Mouse (Mus musculus): ENCODE results near the gene Tcl1. TPM values are rescaled to one million over a fixed set of nuclear protein-coding genes. Genes with fewer than 3 reads are reported as not detected.
"Not testable (repeated sequence)": the region's sequence is repeated elsewhere in the genome, so short reads cannot be mapped to it uniquely, and the experiment has no call there.

Tcl1 gene
- polyA plus RNA-seq, 1 experiment from 2014 or later: not detected

DNA sequence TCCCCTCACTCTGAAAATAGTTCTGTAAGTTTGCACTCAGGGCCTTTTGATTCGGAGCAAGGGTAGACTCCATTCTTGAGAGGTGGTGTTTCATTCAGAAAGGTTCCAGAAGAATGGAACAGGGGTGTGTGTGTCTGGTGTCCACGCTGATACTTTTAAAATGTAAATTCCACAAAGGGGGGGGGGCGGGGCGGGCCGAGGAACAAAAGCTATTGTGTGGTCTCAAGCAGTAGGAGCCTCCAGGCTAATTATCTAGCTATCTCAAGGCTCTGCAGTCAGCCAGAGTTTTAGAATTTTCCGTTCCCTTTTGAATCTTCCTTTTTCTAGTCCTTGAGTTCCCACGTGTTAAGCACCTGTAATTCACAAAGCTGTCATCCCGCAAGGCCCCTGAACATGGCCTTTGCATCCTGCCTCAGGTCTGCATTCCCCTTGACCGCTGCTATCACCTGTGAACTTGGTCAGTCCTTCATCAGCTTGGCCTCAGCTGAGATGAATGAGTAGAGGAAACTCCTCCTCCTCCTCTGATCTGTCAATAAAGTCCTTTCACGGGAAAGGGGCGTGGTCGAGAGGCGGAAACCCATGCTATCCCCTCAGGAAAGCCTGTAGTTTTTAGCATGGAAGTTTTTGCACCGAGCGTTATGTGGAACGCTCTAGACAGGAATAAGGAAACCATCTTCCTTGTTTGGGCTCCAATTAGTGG, 2.2 kb upstream of the Tcl1 start:
- no peaks in the 10 kb centered on the region for H3K9me3 ChIP-seq
- no peak overlapping the region for H3K9ac ChIP-seq
- WGBS: 39% methylated on average over 16 of the region's 16 CpGs

DNA sequence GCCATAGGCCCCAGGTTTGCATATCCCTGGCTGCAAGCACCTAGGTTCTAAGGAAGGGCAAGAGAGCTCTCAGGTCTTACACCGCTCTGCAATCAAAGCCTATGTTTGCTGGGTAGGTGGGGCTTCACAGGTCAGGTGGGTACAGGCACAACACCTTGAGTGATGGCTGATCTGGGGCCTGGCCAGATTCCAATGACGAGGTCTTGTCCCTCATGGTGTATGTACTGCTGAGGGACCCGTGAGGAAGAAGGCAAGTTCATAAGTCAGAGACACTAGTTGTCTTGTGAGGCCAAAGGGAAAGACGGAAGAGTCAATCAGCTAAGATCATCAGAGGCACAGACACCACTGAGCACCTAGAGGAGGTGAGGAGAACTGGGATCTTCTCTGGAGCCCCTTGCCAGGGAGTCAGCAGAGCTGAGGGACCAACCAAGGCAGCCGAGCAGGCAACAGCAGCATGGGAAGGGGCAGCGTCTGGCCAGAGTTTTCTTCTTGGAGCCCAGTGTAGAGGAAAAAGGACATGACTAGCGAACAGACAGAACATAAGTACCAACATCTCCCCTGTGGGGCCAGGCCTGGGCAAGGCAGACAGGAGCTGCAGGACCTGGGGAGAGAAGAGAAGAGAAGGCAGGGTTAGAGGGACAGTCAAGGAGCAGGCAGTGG, 5.4 kb downstream of the Tcl1 start:
- Histone ChIP-seq H3K9ac (no peak overlapping the region), H3K4me3 (no peak overlapping the region), H3K9me3 (no peaks in the 10 kb centered on the region), H3K4me2 (no peak overlapping the region), H3K4me1 (replicated peaks) (no peaks in the 10 kb centered on the region), H3K36me3 (no peaks in the 10 kb centered on the region), H3K27ac (no peak overlapping the region), H3K27me3 (no peaks in the 10 kb centered on the region)
- 91% methylated on average over 7 of the region's 7 CpGs for WGBS
- ATAC-seq (ENCODE audit: low FRiP score): no peak

More for the DNA sequence above, 2.2 kb upstream of the Tcl1 start:
- no peak overlapping the region for H3K4me2 ChIP-seq
- H3K27ac ChIP-seq: no peak overlapping the region
- no peak overlapping the region for H3K4me3 ChIP-seq
- peaks cover 2% of the 10 kb centered on the region; the same call in 1 of the 2 replicates for H3K4me1 ChIP-seq (replicated peaks)
- H3K27me3 ChIP-seq: no peaks in the 10 kb centered on the region
- no peak for ATAC-seq (ENCODE audit: low FRiP score)
- H3K36me3 ChIP-seq: no peaks in the 10 kb centered on the region

DNA sequence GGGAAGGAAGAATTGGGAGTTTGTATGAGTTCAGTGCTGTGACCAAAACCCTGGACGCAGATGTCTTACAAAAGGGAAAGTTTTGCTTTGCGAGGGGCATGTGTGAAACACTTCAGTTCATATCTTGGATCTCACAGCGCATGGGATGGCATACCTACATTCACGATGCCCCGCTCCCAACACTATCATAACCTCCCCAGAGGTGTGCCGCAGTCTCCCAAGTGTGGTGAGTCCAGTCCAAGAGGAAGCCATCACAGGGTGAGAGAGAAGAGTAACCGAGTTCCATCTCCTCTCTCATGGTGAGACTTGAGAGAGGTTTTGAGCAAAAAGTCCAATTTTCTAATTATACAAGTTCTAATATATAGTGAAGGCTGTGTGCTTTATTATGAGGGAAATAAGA, 13.4 kb downstream of the Tcl1 start:
- no peak overlapping the region for H3K9ac ChIP-seq
- no peak overlapping the region for H3K27ac ChIP-seq
- H3K36me3 ChIP-seq: no peaks in the 10 kb centered on the region
- ATAC-seq (ENCODE audit: low FRiP score): no peak
- WGBS: 94% methylated on average over 7 of the region's 7 CpGs
- no peak overlapping the region for H3K4me2 ChIP-seq
- no peaks in the 10 kb centered on the region for H3K4me1 ChIP-seq (replicated peaks)
- H3K27me3 ChIP-seq: no peaks in the 10 kb centered on the region
- no peak overlapping the region for H3K4me3 ChIP-seq
- no peaks in the 10 kb centered on the region for H3K9me3 ChIP-seq

- no peak overlapping the region for H3K4me3 ChIP-seq
- H3K9me3 ChIP-seq: no peaks in the 10 kb centered on the region
- whole genome bisulfite sequencing: 93% methylated on average over 1 of the region's 1 CpGs
These were observed 14.2 kb downstream of the Tcl1 start for GRCm38 (mm10) chr12:105208441-105208840.

DNA sequence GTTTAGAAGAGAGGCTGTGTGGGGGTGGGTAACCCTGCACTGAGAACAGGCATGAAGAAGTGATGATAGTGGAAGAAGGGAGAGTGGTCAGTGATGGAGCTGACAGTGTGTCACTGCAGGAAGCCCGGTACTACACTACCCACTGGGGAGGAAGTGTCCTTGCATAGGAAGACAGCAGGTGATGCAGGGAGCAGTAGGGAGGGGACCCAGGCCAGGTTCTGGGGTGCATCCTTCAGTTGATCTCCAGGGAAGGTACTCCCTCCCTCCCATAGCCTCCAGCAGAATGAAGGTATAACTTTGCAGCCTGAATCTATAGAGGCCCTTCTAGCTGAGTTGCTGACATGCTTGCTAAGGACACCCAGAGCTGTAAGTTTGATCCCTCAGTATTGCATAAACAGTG, 15.5 kb downstream of the Tcl1 start:
- 88% methylated on average over 1 of the region's 1 CpGs for WGBS
- no peaks in the 10 kb centered on the region for H3K9me3 ChIP-seq
- H3K27ac ChIP-seq: no peak overlapping the region
- H3K4me2 ChIP-seq: no peak overlapping the region
- no peak overlapping the region for H3K9ac ChIP-seq
- no peaks in the 10 kb centered on the region for H3K36me3 ChIP-seq
- no peaks in the 10 kb centered on the region for H3K4me1 ChIP-seq (replicated peaks)
- no peak overlapping the region for H3K4me3 ChIP-seq
- ATAC-seq (ENCODE audit: low FRiP score): no peak
- no peaks in the 10 kb centered on the region for H3K27me3 ChIP-seq

More at GRCm38 (mm10) chr12:105208441-105208840, 14.2 kb downstream of the Tcl1 start:
- H3K36me3 ChIP-seq: no peaks in the 10 kb centered on the region
- H3K27me3 ChIP-seq: no peaks in the 10 kb centered on the region
- no peak for ATAC-seq (ENCODE audit: low FRiP score)
- no peak overlapping the region for H3K27ac ChIP-seq
- no peak overlapping the region for H3K9ac ChIP-seq
- no peaks in the 10 kb centered on the region for H3K4me1 ChIP-seq (replicated peaks)
- no peak overlapping the region for H3K4me2 ChIP-seq

DNA sequence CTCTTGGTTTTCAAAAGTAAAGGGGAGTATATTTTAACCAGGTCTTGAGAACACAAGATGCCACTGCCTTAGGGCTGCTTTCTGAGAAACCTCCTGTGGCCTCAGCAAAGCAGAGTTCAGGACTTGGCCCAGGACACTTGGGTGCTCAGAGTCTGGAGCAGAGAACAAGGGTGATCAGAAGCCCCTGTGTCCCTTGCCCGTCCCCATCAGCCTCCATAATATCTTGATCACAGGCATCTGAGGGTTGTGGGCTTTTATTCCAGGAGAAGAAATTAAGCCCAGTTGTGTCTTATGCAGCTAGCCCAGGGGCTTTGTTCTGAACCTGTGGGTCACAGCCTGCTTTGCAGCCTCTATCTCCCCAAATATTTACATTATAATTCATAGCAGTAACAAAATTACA, 20.9 kb downstream of the Tcl1 start, which contains the start of gene Tcl1b4:
Gene Tcl1b4, plus strand, starts transcription at position 301 of the 400 bp plus-strand sequence.
- 91% methylated on average over 1 of the region's 1 CpGs for WGBS
- not testable (repeated sequence) for H3K36me3 ChIP-seq; ATAC-seq (ENCODE audit: low FRiP score); H3K9me3 ChIP-seq; H3K9ac ChIP-seq; H3K27ac ChIP-seq; H3K4me3 ChIP-seq; H3K27me3 ChIP-seq; H3K4me2 ChIP-seq; H3K4me1 ChIP-seq (replicated peaks)

DNA sequence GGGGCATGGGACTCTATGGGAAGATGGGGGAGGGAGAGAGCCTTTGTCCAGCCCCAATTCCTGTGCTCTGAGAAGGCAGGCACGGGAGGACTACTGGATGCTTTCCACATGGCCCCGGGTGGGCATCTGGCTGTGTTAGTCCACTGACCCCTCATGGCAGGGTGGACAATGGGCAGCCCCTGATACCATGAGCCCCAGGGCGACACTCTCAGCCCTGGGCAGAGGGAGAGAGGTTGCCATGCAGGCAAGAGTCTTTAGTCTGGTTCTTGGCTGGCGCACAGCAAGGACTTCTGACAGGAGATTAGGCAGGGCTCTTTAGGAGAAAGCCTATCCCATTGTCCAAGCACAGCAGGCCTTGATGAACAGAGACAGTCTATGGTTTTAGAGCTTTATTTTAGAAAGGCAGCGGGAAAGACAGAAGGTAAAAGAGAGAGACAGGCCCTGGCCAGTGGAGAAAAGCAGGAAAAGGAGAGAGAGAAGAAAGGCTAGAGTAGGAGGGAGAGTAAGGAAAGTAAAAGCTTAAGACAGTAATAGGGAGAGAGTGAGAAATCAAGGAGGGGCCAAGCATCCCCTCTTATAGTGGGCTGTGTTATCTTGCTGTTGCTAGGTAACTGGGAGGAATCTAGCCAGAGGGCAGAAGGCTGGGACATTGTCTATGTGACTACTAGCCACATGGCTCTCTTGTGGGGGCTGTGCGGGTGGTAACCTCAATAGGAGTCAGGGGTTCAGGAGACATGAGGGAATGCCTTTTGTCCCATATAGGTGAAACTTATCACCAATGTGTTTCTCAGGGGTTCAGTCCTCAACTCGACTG, 22.7 kb downstream of the Tcl1 start:
- not testable (repeated sequence) for H3K4me3 ChIP-seq; H3K27ac ChIP-seq; H3K9me3 ChIP-seq; H3K9ac ChIP-seq; H3K36me3 ChIP-seq; H3K4me2 ChIP-seq; H3K27me3 ChIP-seq; H3K4me1 ChIP-seq (replicated peaks); ATAC-seq (ENCODE audit: low FRiP score)
- WGBS: 19% methylated on average over 7 of the region's 7 CpGs

DNA sequence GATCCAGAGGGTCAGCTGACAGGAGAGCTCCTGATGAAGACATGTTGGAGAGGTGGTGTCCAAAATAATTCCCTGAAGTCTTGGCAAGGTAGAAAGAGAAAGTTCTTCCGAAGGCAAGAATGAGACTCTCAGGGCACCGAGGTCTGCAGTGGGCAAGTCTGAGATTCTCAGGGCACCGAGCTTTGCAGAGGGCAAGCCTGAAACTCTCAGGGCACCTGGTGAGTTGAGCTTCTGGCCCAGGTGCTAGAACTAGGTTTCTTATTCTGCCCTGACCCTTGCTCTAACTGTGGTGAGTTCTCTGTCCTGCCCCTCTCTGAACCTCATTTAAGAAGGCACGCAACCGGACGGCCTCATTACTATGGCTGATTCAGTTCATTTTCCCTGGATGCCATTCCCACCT, 31.9 kb downstream of the Tcl1 start, which contains the start of gene Tcl1b3:
Gene Tcl1b3, plus strand, starts transcription at position 301 of the 400 bp plus-strand sequence.
- not testable (repeated sequence) for H3K4me3 ChIP-seq; H3K36me3 ChIP-seq; H3K9me3 ChIP-seq; H3K9ac ChIP-seq; H3K27me3 ChIP-seq; ATAC-seq (ENCODE audit: low FRiP score); H3K4me2 ChIP-seq; H3K27ac ChIP-seq; H3K4me1 ChIP-seq (replicated peaks)
- WGBS: 95% methylated on average over 6 of the region's 6 CpGs

DNA sequence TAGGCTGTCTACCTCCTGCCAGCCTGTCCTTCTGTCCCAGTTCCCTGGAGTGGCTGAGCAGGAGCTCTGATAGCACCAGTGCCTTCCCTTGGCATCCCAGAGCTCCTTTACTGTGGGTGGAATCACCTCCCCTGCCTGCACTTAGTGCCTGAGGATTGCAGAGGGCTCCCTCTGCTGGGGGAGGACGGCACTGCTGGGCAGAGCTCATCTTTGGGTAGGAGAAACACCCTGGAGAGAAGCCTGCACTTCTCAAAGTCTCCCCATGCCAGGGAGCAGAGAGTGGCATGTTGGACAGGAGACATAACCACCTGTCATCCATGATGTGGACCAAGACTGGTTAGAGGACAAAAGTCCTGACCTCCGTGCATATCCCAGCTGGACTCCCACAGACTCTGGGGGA, 33.6 kb downstream of the Tcl1 start:
- not testable (repeated sequence) for H3K4me1 ChIP-seq (replicated peaks); H3K27ac ChIP-seq; H3K4me3 ChIP-seq; H3K4me2 ChIP-seq; H3K9ac ChIP-seq; ATAC-seq (ENCODE audit: low FRiP score); H3K36me3 ChIP-seq; H3K9me3 ChIP-seq; H3K27me3 ChIP-seq
- 40% methylated on average over 2 of the region's 2 CpGs for WGBS

- not testable (repeated sequence) for H3K9ac ChIP-seq; H3K4me3 ChIP-seq; H3K4me2 ChIP-seq; H3K36me3 ChIP-seq; H3K9me3 ChIP-seq; H3K27me3 ChIP-seq; H3K27ac ChIP-seq; ATAC-seq (ENCODE audit: low FRiP score); H3K4me1 ChIP-seq (replicated peaks)
- 85% methylated on average over 4 of the region's 4 CpGs for WGBS
These were observed 41.5 kb downstream of the Tcl1 start for GRCm38 (mm10) chr12:105181040-105181644.

- not testable (repeated sequence) for H3K4me3 ChIP-seq; H3K9me3 ChIP-seq; H3K4me2 ChIP-seq; H3K4me1 ChIP-seq (replicated peaks); H3K27me3 ChIP-seq; H3K9ac ChIP-seq; H3K36me3 ChIP-seq; H3K27ac ChIP-seq; ATAC-seq (ENCODE audit: low FRiP score)
- 77% methylated on average over 3 of the region's 3 CpGs for WGBS
These were observed 46.5 kb downstream of the Tcl1 start, which contains the start of gene Tcl1b5 for GRCm38 (mm10) chr12:105176044-105176443. Tcl1b5 (plus strand) TSS chr12:105176344.

DNA sequence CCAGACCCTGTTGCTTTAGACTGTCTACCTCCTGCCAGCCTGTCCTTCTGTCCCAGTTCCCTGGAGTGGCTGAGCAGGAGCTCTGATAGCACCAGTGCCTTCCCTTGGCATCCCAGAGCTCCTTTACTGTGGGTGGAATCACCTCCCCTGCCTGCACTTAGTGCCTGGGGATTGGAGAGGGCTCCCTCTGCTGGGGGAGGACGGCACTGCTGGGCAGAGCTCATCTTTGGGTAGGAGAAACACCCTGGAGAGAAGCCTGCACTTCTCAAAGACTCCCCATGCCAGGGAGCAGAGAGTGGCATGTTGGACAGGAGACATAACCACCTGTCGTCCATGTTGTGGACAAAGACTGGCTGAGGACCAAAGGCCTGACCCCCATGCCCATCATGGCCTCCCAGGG, 48.3 kb downstream of the Tcl1 start:
- H3K4me3 ChIP-seq: not testable (repeated sequence)
- 31% methylated on average over 2 of the region's 2 CpGs for WGBS

More for the DNA sequence above, 48.3 kb downstream of the Tcl1 start:
- not testable (repeated sequence) for H3K4me2 ChIP-seq; H3K27ac ChIP-seq; H3K9ac ChIP-seq; H3K9me3 ChIP-seq; H3K36me3 ChIP-seq; H3K27me3 ChIP-seq; ATAC-seq (ENCODE audit: low FRiP score); H3K4me1 ChIP-seq (replicated peaks)

Data from hindbrain, embryonic 13.5 days (tissue).